Comparison of ENCODE assay signal across 10 mouse cellular contexts in genomic region chr3:41070519-41070918, GRCm38 (mm10). TPM values are rescaled to one million over a fixed set of nuclear protein-coding genes. Genes with fewer than 3 reads are reported as not detected.
DNase-seq lines count a peak whose midpoint lies in the region; ATAC-seq and TF ChIP-seq lines count a peak whose summit lies in the region.
"Had no signal": no experiment of that assay in that cellular context is flagged by ENCODE, and none has a peak within 500 bp of the region (broad histone marks: within the 10 kb centered on the region; RNA-seq: fewer than 3 reads in every experiment).

No protein-coding gene starts in this region.

- no peaks in the 10 kb centered on the region for H3K9me3 ChIP-seq in kidney, postnatal 0 days (replicated peaks; ENCODE audit: low read length)
- H3K9me3 ChIP-seq in kidney, embryonic 14.5 days (ENCODE audit: control insufficient read depth, low read length) = no peaks in the 10 kb centered on the region

- 43% methylated on average over 2 of the region's 2 CpGs for WGBS in kidney, postnatal 0 days
- 59% methylated on average over 2 of the region's 2 CpGs for WGBS in kidney, embryonic 14.5 days

- 0 out of 2 replicates have a peak, but pooled peaks cover 10% of the 10 kb centered on the region for H3K36me3 ChIP-seq in kidney, postnatal 0 days (ENCODE audit: insufficient read depth, low read length)
- peaks cover 29% of the 10 kb centered on the region; the same call in 1 of the 2 replicates for H3K36me3 ChIP-seq in kidney, embryonic 14.5 days (ENCODE audit: control insufficient read depth, insufficient read depth, low read length)

- no peak for DNase-seq in frontal cortex, adult 2 months (ENCODE audit: extremely low spot score in 1 of 2, low spot score in 1 of 2)
- DNase-seq in kidney, postnatal 0 days (ENCODE audit: low spot score) = peak; percentile 24
- peak; percentile 31 for DNase-seq in retina, postnatal 1 day
- DNase-seq in retina, embryonic 14.5 days (ENCODE audit: low spot score) = no peak
- DNase-seq in c-Kit-positive CD71-positive TER-119-positive erythroid progenitor cells, embryonic 14.5 days (ENCODE audit: low spot score) = no peak
- no peak for DNase-seq in adipocyte (ENCODE audit: low spot score)
- DNase-seq: thymus, postnatal 36 days had no signal

- no peaks in the 10 kb centered on the region for H3K27me3 ChIP-seq in kidney, postnatal 0 days (ENCODE audit: insufficient read depth, low read length)
- no peaks in the 10 kb centered on the region for H3K27me3 ChIP-seq in kidney, embryonic 14.5 days (ENCODE audit: control insufficient read depth, insufficient read depth, low read length)

- peak; percentile 60 for TF ChIP-seq CTCF in kidney, postnatal 0 days (IDR thresholded peaks at IDR 0.05; ENCODE audit: low read depth)

- no peak overlapping the region for H3K9ac ChIP-seq in kidney, postnatal 0 days (ENCODE audit: low read depth, low read length)
- no peak overlapping the region for H3K9ac ChIP-seq in kidney, embryonic 14.5 days (ENCODE audit: low read depth, low read length)

- H3K4me2 ChIP-seq in kidney, postnatal 0 days (ENCODE audit: low read length) = no peak overlapping the region
- H3K4me2 ChIP-seq in kidney, embryonic 14.5 days (replicated peaks; ENCODE audit: low read depth, low read length) = no peak overlapping the region

- H3K4me3 ChIP-seq in kidney, postnatal 0 days (replicated peaks; ENCODE audit: low read depth, low read length) = no peak overlapping the region
- H3K4me3 ChIP-seq in kidney, embryonic 14.5 days (ENCODE audit: low read length) = no peak overlapping the region

- no peak overlapping the region for H3K27ac ChIP-seq in kidney, postnatal 0 days
- no peak overlapping the region for H3K27ac ChIP-seq in kidney, embryonic 14.5 days (ENCODE audit: low read depth, low read length)

- ATAC-seq in frontal cortex, adult (ENCODE audit: low TSS enrichment) = 0 out of 2 replicates have a peak, but pooled peaks have one; percentile 36
- ATAC-seq in kidney, postnatal 0 days (replicated peaks; ENCODE audit: low FRiP score, low read depth) = no peak
- ATAC-seq in kidney, embryonic 14.5 days (ENCODE audit: low FRiP score, low TSS enrichment) = no peak
- ATAC-seq: intestine, embryonic 16.5 days had no signal

- no peaks in the 10 kb centered on the region for H3K4me1 ChIP-seq in kidney, postnatal 0 days (replicated peaks; ENCODE audit: insufficient read depth, low read length)
- no peaks in the 10 kb centered on the region for H3K4me1 ChIP-seq in kidney, embryonic 14.5 days (ENCODE audit: control insufficient read depth, insufficient read depth, low read length)

RNA-seq across cellular contexts. Expression of gene Pgrmc2, which starts 12.3 kb away (rescaled TPM):
- polyA plus RNA-seq in frontal cortex, adult 2 months (2012; rRNA removed) = 39.6 and 42.4 TPM in 2 replicates
- polyA plus RNA-seq in kidney, postnatal 0 days (2015; fragmentation: Nextera tagmentation; extraction: Ambion mirVana) = 35.8 and 36.0 TPM in 2 replicates
- polyA plus RNA-seq in kidney, embryonic 14.5 days (2014; fragmentation: Nextera tagmentation; extraction: Ambion mirVana) = 22.8 and 28.9 TPM in 2 replicates

Comparison
In these comparisons a context has a peak if more than half of its experiments do, and no peak if none do; other contexts are left out.
1. DNase-seq: peak in kidney, postnatal 0 days (single experiment) and retina, postnatal 1 day (single experiment); none in frontal cortex, adult 2 months (0 of 2), retina, embryonic 14.5 days (single experiment), c-Kit-positive CD71-positive TER-119-positive erythroid progenitor cells, embryonic 14.5 days (single experiment) and adipocyte (single experiment).